Mouse (Mus musculus) MEL (cell line): ENCODE results near the gene Pdgfd. TPM values are rescaled to one million over a fixed set of nuclear protein-coding genes. Genes with fewer than 3 reads are reported as not detected.

ENCODE experiments used
- DNase-seq: peaks from one replicate; pipeline ENCODE4 v3.0.0; 2011; ENCODE audit warnings: low read depth, low spot score
- H3K27ac ChIP-seq: 2 replicates; pipeline ENCODE4 v1.5.1; 2012; ENCODE audit warnings: low read depth, mild to moderate bottlenecking, control low read depth, low read length, moderate library complexity; ENCODE audit not compliant: control insufficient read depth
- H3K27me3 ChIP-seq, 2 experiments: fragments of 150-350 bp in 1 of 2; sonication (generic) in 1 of 2; 2 replicates each; pipeline ENCODE4 v1.6.1; 2012; ENCODE audit warnings: low read length in 2 of 2, mild to moderate bottlenecking in 2 of 2, improper control_type of control experiment in 1 of 2, moderate library complexity in 1 of 2; ENCODE audit not compliant: insufficient read depth in 2 of 2, control insufficient read depth in 1 of 2
- H3K36me3 ChIP-seq, 2 experiments: 2 replicates each; pipeline ENCODE4 v1.6.1; 2012 to 2014; ENCODE audit warnings: low read length in 2 of 2, improper control_type of control experiment in 1 of 2, inconsistent platforms in 1 of 2, mild to moderate bottlenecking in 1 of 2; ENCODE audit not compliant: insufficient read depth in 2 of 2, control insufficient read depth in 1 of 2
- H3K4me1 ChIP-seq, 2 experiments: fragments of 150-350 bp in 1 of 2; sonication (generic) in 1 of 2; 2 replicates each; pipeline ENCODE4 v1.6.1; 2012; ENCODE audit warnings: low read length in 2 of 2, improper control_type of control experiment in 1 of 2, mild to moderate bottlenecking in 1 of 2; ENCODE audit not compliant: insufficient read depth in 2 of 2, control insufficient read depth in 1 of 2
- H3K4me3 ChIP-seq, 2 experiments: fragments of 150-350 bp in 1 of 2; sonication (generic) in 1 of 2; 2 replicates each; pipeline ENCODE4 v1.5.1; 2012; ENCODE audit warnings: low read depth in 2 of 2, low read length in 2 of 2, mild to moderate bottlenecking in 2 of 2, moderate library complexity in 2 of 2, control low read depth in 1 of 2, improper control_type of control experiment in 1 of 2; ENCODE audit not compliant: control insufficient read depth in 1 of 2, insufficient read depth in 1 of 2
- H3K79me2 ChIP-seq: 2 replicates; pipeline ENCODE4 v1.6.1; 2012; ENCODE audit warnings: mild to moderate bottlenecking, low read length, moderate library complexity; ENCODE audit not compliant: control insufficient read depth, poor library complexity, insufficient read depth
- H3K9ac ChIP-seq: 2 replicates; pipeline ENCODE4 v1.6.1; 2012; ENCODE audit warnings: low read depth, mild to moderate bottlenecking, control low read depth, low read length, moderate library complexity; ENCODE audit not compliant: control insufficient read depth, poor library complexity, severe bottlenecking
- H3K9me3 ChIP-seq: fragments of 150-350 bp; sonication (generic); replicated peaks from 2 replicates; pipeline ENCODE4 v1.6.1; 2012; ENCODE audit warnings: mild to moderate bottlenecking, low read length, improper control_type of control experiment, moderate library complexity; ENCODE audit not compliant: insufficient read depth
- CHD2 ChIP-seq: IDR thresholded peaks from 2 replicates; pipeline ENCODE4 v1.6.1; 2011; ENCODE audit warnings: low read length, improper control_type of control experiment
- ELF1 ChIP-seq: IDR thresholded peaks from 2 replicates; pipeline ENCODE4 v1.6.1; 2014; ENCODE audit warnings: low read depth, mild to moderate bottlenecking, inconsistent platforms, low read length, improper control_type of control experiment, moderate library complexity
- EP300 ChIP-seq, 2 experiments: IDR thresholded peaks; 2 replicates each; pipeline ENCODE4 v1.6.1; 2011; ENCODE audit warnings: improper control_type of control experiment in 2 of 2, low read length in 2 of 2, low read depth in 1 of 2, mild to moderate bottlenecking in 1 of 2
- ETS1 ChIP-seq: IDR thresholded peaks from 2 replicates; pipeline ENCODE4 v1.6.1; 2012; ENCODE audit warnings: low read depth, mild to moderate bottlenecking, inconsistent platforms, low read length, improper control_type of control experiment, moderate library complexity
- GATA1 ChIP-seq: IDR thresholded peaks from 2 replicates; pipeline ENCODE4 v1.6.1; 2011; ENCODE audit warnings: low read depth, low read length, improper control_type of control experiment
- HCFC1 ChIP-seq: IDR thresholded peaks from 2 replicates; pipeline ENCODE4 v1.6.1; 2012; ENCODE audit warnings: low read depth, mild to moderate bottlenecking, inconsistent platforms, low read length, improper control_type of control experiment, moderate library complexity
- JUND ChIP-seq: IDR thresholded peaks from 2 replicates; pipeline ENCODE4 v1.6.1; 2011; ENCODE audit warnings: low read depth, mild to moderate bottlenecking, improper control_type of control experiment, low read length
- KAT2A ChIP-seq: conservative IDR thresholded peaks from 2 replicates; pipeline ENCODE4 v1.6.1; 2012; ENCODE audit warnings: low read depth, low read length, improper control_type of control experiment, inconsistent platforms
- MAFK ChIP-seq: IDR thresholded peaks from 2 replicates; pipeline ENCODE4 v1.6.1; 2011; ENCODE audit warnings: low read depth, mild to moderate bottlenecking, low read length, improper control_type of control experiment, borderline replicate concordance
- MYC ChIP-seq: IDR thresholded peaks from 2 replicates; pipeline ENCODE4 v1.6.1; 2011; ENCODE audit warnings: low read depth, mild to moderate bottlenecking, low read length, improper control_type of control experiment, moderate library complexity
- NELFE ChIP-seq: IDR thresholded peaks from 2 replicates; pipeline ENCODE4 v1.6.1; 2011; ENCODE audit warnings: low read depth, low read length, improper control_type of control experiment
- POLR2AphosphoS2 ChIP-seq: IDR thresholded peaks from 2 replicates; pipeline ENCODE4 v1.6.1; 2011; ENCODE audit warnings: low read length, improper control_type of control experiment
- RAD21 ChIP-seq: IDR thresholded peaks from 2 replicates; pipeline ENCODE4 v1.6.1; 2011; ENCODE audit warnings: mild to moderate bottlenecking, low read depth, low read length, improper control_type of control experiment
- RCOR1 ChIP-seq: IDR thresholded peaks from 2 replicates; pipeline ENCODE4 v1.6.1; 2012; ENCODE audit warnings: low read depth, mild to moderate bottlenecking, inconsistent platforms, low read length, improper control_type of control experiment
- TAL1 ChIP-seq: IDR thresholded peaks from 2 replicates; pipeline ENCODE4 v1.6.1; 2012; ENCODE audit warnings: mild to moderate bottlenecking, inconsistent platforms, low read length, moderate library complexity, mixed read lengths
- UBTF ChIP-seq: IDR thresholded peaks from 2 replicates; pipeline ENCODE4 v1.6.1; 2012; ENCODE audit warnings: low read depth, mild to moderate bottlenecking, inconsistent platforms, low read length, improper control_type of control experiment, moderate library complexity, borderline replicate concordance; ENCODE audit not compliant: insufficient read depth
- USF1 ChIP-seq: IDR thresholded peaks from 2 replicates; pipeline ENCODE4 v1.6.1; 2014; ENCODE audit warnings: low read depth, mild to moderate bottlenecking, inconsistent platforms, low read length, improper control_type of control experiment, moderate library complexity
- ZKSCAN1 ChIP-seq: IDR thresholded peaks from 2 replicates; pipeline ENCODE4 v1.6.1; 2012; ENCODE audit warnings: low read depth, mild to moderate bottlenecking, inconsistent platforms, low read length, improper control_type of control experiment, moderate library complexity
- ZMIZ1 ChIP-seq: IDR thresholded peaks from 2 replicates; pipeline ENCODE4 v1.6.1; 2012; ENCODE audit warnings: low read depth, mild to moderate bottlenecking, inconsistent platforms, low read length, improper control_type of control experiment, moderate library complexity
- ZNF384 ChIP-seq: IDR thresholded peaks from 2 replicates; pipeline ENCODE4 v1.6.1; 2012; ENCODE audit warnings: low read depth, mild to moderate bottlenecking, inconsistent platforms, low read length, improper control_type of control experiment
- polyA plus RNA-seq, 2 experiments: library from polyadenylated mRNA; stranded (reverse) in 1 of 2; unstranded in 1 of 2; fragments of >175 nt in 1 of 2; fragments of >200 nt in 1 of 2; gene quantifications; 2 replicates each; pipeline versions ENCODE4 v1.2.1 to v1.2.4; 2012; ENCODE audit warnings: low replicate concordance in 2 of 2, low read depth in 1 of 2; ENCODE audit not compliant: insufficient read length in 2 of 2, insufficient read depth in 1 of 2, missing spikeins in 1 of 2
- total RNA-seq: library from RNA; depleted of rRNA; stranded (reverse); fragments of 300-350 nt; gene quantifications from 2 replicates; pipeline ENCODE4 v1.2.3, GENCODE M21; 2012

Gene Pdgfd
- total and polyA plus RNA-seq, 3 experiments: not detected

DNA sequence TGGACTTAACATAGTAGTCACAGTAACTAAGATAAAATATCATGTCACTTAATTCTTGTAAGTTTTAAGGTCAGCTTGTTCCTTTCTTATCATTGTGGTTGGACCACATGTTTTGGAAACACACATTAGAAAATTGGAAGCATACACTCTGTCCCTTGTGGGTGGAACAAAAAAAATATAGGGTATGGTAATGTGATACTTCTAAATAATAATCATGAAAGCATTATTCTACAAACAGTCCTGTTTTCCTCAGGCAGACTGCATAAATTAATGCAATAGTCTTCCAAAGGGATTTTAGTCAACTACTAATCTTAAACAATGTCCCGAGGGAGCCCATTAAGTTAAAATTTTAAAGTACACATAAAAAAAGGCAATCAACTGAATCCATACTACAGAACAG is 108.0 kb downstream of the Pdgfd start:
- Histone ChIP-seq H3K79me2 (no peaks in the 10 kb centered on the region), H3K9ac (no peak overlapping the region), H3K4me3 (no peak overlapping the region), H3K27me3 (no peaks in the 10 kb centered on the region), H3K27ac (no peak overlapping the region), H3K9me3 (no peaks in the 10 kb centered on the region), H3K36me3 (no peaks in the 10 kb centered on the region), H3K4me1 (no peaks in the 10 kb centered on the region)
- no peak for TF ChIP-seq EP300 (IDR thresholded peaks at IDR 0.05; ENCODE audit: low read depth in 1 of 2, low read length in 2 of 2)
- TF ChIP-seq ZMIZ1: no peak
- no peak for TF ChIP-seq ELF1
- no peak for DNase-seq

DNA sequence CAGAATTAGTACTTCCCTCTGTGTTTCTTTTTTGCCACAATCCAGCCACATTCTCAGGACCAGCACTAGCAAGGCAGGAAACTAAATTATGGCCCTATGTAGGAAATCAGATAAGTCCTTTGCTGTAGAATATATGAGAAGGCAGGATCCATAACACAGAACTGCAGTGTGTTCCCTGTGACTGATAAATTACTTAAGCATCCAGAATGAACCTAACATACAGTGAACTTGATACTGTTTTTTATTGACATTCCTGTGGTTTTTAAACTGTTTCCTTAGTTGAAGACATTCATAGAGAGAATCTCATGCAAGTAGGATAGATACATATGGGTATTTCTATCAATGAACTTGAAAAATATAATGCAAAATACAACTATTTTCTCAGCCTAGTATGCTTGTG is 109.1 kb downstream of the Pdgfd start:
- DNase-seq: no peak
- H3K4me1 ChIP-seq: no peaks in the 10 kb centered on the region

DNA sequence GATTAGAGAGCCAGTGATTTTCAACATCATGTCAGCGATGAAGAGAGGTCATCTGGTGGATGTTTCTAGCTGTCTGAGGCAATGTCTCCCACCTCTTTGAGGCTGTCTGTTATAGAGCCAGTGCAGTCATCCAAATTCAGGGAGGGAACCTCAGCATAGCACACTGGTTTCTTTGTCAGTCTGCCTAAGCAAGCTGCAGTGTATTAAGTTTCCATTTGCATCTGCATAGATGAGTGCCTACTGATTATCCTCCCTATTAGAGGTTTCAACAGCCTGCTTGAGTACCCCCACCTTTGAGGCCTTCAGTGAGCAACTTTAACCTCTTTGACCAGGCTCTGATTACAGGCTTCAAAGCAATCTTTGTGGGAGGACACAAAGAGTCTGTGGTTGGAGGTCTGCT is 118.4 kb downstream of the Pdgfd start:
- no peak for DNase-seq
- no peak overlapping the region for H3K9ac ChIP-seq
- H3K27ac ChIP-seq: no peak overlapping the region
- H3K4me1 ChIP-seq: no peaks in the 10 kb centered on the region
- TF ChIP-seq UBTF: no peak
- TF ChIP-seq JUND: no peak
- no peak for TF ChIP-seq TAL1
- TF ChIP-seq EP300 (IDR thresholded peaks at IDR 0.05; ENCODE audit: low read depth in 1 of 2, low read length in 2 of 2): no peak
- no peak for TF ChIP-seq KAT2A
- no peak overlapping the region for H3K4me3 ChIP-seq
- H3K27me3 ChIP-seq: no peaks in the 10 kb centered on the region
- no peaks in the 10 kb centered on the region for H3K36me3 ChIP-seq
- H3K9me3 ChIP-seq: no peaks in the 10 kb centered on the region
- H3K79me2 ChIP-seq: no peaks in the 10 kb centered on the region

More for the DNA sequence above, 109.1 kb downstream of the Pdgfd start:
- no peaks in the 10 kb centered on the region for H3K27me3 ChIP-seq
- H3K36me3 ChIP-seq: no peaks in the 10 kb centered on the region
- no peaks in the 10 kb centered on the region for H3K9me3 ChIP-seq
- no peak overlapping the region for H3K27ac ChIP-seq
- no peak overlapping the region for H3K9ac ChIP-seq
- TF ChIP-seq USF1 (no peak), NELFE (no peak), CHD2 (no peak), ZNF384 (no peak), ETS1 (no peak), RAD21 (no peak), RCOR1 (no peak), TAL1 (no peak), ZMIZ1 (no peak), HCFC1 (no peak), ZKSCAN1 (no peak), GATA1 (no peak), MYC (no peak), POLR2AphosphoS2 (no peak), ELF1 (no peak), MAFK (no peak)
- no peak overlapping the region for H3K4me3 ChIP-seq
- no peaks in the 10 kb centered on the region for H3K79me2 ChIP-seq
